Comparison of ENCODE assay signal across 29 mouse cellular contexts in the genomic region with DNA sequence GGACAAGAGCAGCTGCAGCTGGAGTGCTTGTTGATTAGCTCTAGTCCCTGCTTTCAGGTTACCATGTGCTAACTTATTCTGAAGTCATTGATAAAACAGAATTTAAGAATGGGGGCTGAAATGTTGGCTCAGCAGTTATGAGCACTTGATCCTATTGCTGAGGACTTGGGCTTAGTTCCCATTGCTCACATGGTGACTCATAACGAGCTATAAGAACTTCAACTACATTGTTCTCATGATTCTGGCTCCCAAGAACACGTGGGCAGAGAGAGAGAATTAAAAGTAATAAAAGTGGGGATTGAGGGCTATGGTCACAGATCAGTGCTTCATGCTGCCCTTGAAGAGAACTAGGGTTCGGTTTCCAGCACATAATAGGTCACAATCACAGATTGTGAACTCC. TPM values are rescaled to one million over a fixed set of nuclear protein-coding genes. Genes with fewer than 3 reads are reported as not detected.
"Had no signal": no experiment of that assay in that cellular context is flagged by ENCODE, and none has a peak within 500 bp of the region (broad histone marks: within the 10 kb centered on the region; RNA-seq: fewer than 3 reads in every experiment).

No protein-coding gene starts in this region.

- H3K27me3 ChIP-seq: heart, embryonic 12.5 days; hindbrain, embryonic 13.5 days; hindbrain, embryonic 15.5 days; kidney, embryonic 15.5 days; limb, embryonic 13.5 days; limb, embryonic 15.5 days; liver, embryonic 12.5 days had no signal

- H3K4me3 ChIP-seq: gastrocnemius, adult 2 months; heart, embryonic 10.5 days; heart, embryonic 12.5 days; hindbrain, embryonic 13.5 days; hindbrain, embryonic 15.5 days; kidney, embryonic 15.5 days; limb, embryonic 13.5 days; limb, embryonic 15.5 days; liver, embryonic 12.5 days had no signal

- H3K4me2 ChIP-seq: heart, embryonic 12.5 days; hindbrain, embryonic 13.5 days; hindbrain, embryonic 15.5 days; kidney, embryonic 15.5 days; limb, embryonic 13.5 days; limb, embryonic 15.5 days; liver, embryonic 12.5 days had no signal

- ATAC-seq: hindbrain, postnatal 0 days; intestine, embryonic 16.5 days; liver, embryonic 12.5 days had no signal

- H3K36me3 ChIP-seq: heart, embryonic 10.5 days; heart, embryonic 12.5 days; hindbrain, embryonic 15.5 days; kidney, embryonic 15.5 days; limb, embryonic 13.5 days; limb, embryonic 15.5 days; liver, embryonic 12.5 days had no signal

- DNase-seq: gastrocnemius, adult 2 months; gastrocnemius, postnatal 10 days; gastrocnemius, postnatal 25 days; heart, adult 18-20 months; heart, postnatal 10 days; heart, postnatal 4 days; kidney, adult 11 months; kidney, adult 2 months; kidney, adult 9 months; kidney, postnatal 14 days; kidney, postnatal 36 days; layer of hippocampus, adult 9-11 months; layer of hippocampus, postnatal 36 days; left cerebral cortex, postnatal 4 days had no signal

RNA-seq across cellular contexts. Expression of gene Gabrg2, which starts 48.8 kb away (rescaled TPM):
- total RNA-seq: granulocyte monocyte progenitor cell, adult 5-6 weeks; heart, adult 18-20 months; heart, postnatal 10 days; heart, postnatal 25 days; heart, postnatal 4 days; liver, adult 2 months had no signal
- polyA plus RNA-seq: heart, embryonic 10.5 days; heart, embryonic 12.5 days; limb, embryonic 11.5 days; liver, adult 2 months; liver, embryonic 12.5 days; liver, embryonic 14.5 days had no signal
